In the genomic region with DNA sequence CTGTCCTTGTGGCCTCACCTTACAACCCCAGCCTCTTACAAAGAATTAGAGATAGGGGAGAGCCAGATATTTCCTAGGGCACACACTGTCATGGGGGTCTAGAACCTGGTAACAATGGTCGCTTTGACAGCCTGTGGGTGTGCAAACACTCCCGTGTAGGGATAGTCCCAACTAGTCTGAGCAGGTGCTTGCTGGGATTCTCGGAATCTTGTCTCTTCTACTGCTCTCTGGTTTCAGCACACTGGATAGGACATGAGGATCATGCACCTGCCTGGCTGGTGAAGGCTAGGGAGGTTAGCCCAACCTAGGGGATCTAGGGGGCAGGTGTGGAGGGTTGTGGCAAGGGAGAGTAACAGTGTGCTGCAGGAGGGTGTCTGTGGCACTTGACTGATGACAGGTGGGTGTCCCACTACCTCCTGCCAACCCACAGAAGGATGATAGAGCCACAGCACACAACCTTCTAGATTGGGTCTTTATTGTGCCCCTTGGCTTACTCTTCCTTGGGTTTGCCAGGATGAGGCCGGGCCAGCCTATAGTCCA, we compare ENCODE assay signal across 9 mouse cellular contexts. TPM values are rescaled to one million over a fixed set of nuclear protein-coding genes. Genes with fewer than 3 reads are reported as not detected.
DNase-seq lines count a peak whose midpoint lies in the region; ATAC-seq lines count a peak whose summit lies in the region.
"Had no signal": no experiment of that assay in that cellular context is flagged by ENCODE, and none has a peak within 500 bp of the region (broad histone marks: within the 10 kb centered on the region; RNA-seq: fewer than 3 reads in every experiment).

No protein-coding gene starts in this region.

- H3K27me3 ChIP-seq in kidney, embryonic 16.5 days (ENCODE audit: insufficient read depth, low read length): no peaks in the 10 kb centered on the region
- H3K27me3 ChIP-seq in forebrain, embryonic 12.5 days: no peaks in the 10 kb centered on the region
- H3K27me3 ChIP-seq in limb, embryonic 11.5 days (ENCODE audit: control insufficient read depth, insufficient read depth, low read length): no peaks in the 10 kb centered on the region
- H3K27me3 ChIP-seq in neural tube, embryonic 15.5 days (replicated peaks): no peaks in the 10 kb centered on the region

- no peak overlapping the region for H3K4me3 ChIP-seq in kidney, embryonic 16.5 days (ENCODE audit: low read length)
- H3K4me3 ChIP-seq in forebrain, embryonic 12.5 days (replicated peaks): no peak overlapping the region
- no peak overlapping the region for H3K4me3 ChIP-seq in limb, embryonic 11.5 days (ENCODE audit: low read depth, low read length)
- H3K4me3 ChIP-seq in neural tube, embryonic 15.5 days (replicated peaks): no peak overlapping the region

- no peaks in the 10 kb centered on the region for H3K9me3 ChIP-seq in kidney, embryonic 16.5 days (ENCODE audit: low read length)
- H3K9me3 ChIP-seq in forebrain, embryonic 12.5 days: peaks cover 6% of the 10 kb centered on the region
- no peaks in the 10 kb centered on the region; the same call in 1 of the 2 replicates for H3K9me3 ChIP-seq in limb, embryonic 11.5 days (ENCODE audit: control insufficient read depth, low read length)
- H3K9me3 ChIP-seq in neural tube, embryonic 15.5 days (replicated peaks): no peaks in the 10 kb centered on the region
- H3K9me3 ChIP-seq: liver, embryonic 15.5 days had no signal

- H3K9ac ChIP-seq in kidney, embryonic 16.5 days (replicated peaks; ENCODE audit: low read length): peak overlapping the region; percentile 83
- peak overlapping the region; percentile 47; the same call in 1 of the 2 replicates for H3K9ac ChIP-seq in forebrain, embryonic 12.5 days
- peak overlapping the region; percentile 2; the same call in 1 of the 2 replicates for H3K9ac ChIP-seq in limb, embryonic 11.5 days (ENCODE audit: low read length)
- H3K9ac ChIP-seq in neural tube, embryonic 15.5 days (replicated peaks): no peak overlapping the region

- 87% methylated on average over 4 of the region's 4 CpGs for WGBS in kidney, embryonic 16.5 days
- 70% methylated on average over 4 of the region's 4 CpGs for WGBS in forebrain, embryonic 12.5 days
- WGBS in limb, embryonic 11.5 days: 95% methylated on average over 4 of the region's 4 CpGs
- 81% methylated on average over 4 of the region's 4 CpGs for WGBS in neural tube, embryonic 15.5 days

- peaks cover 17% of the 10 kb centered on the region for H3K4me1 ChIP-seq in kidney, embryonic 16.5 days (ENCODE audit: insufficient read depth, low read length)
- peaks cover 44% of the 10 kb centered on the region for H3K4me1 ChIP-seq in forebrain, embryonic 12.5 days
- peaks cover 18% of the 10 kb centered on the region for H3K4me1 ChIP-seq in limb, embryonic 11.5 days (ENCODE audit: control insufficient read depth, insufficient read depth, low read length)
- peaks cover 19% of the 10 kb centered on the region for H3K4me1 ChIP-seq in neural tube, embryonic 15.5 days

- H3K4me2 ChIP-seq in kidney, embryonic 16.5 days (replicated peaks; ENCODE audit: low read depth, low read length): no peak overlapping the region
- H3K4me2 ChIP-seq in forebrain, embryonic 12.5 days: peak overlapping the region; percentile 34
- H3K4me2 ChIP-seq in limb, embryonic 11.5 days (ENCODE audit: low read depth, severe bottlenecking): no peak overlapping the region; the same call in 1 of the 2 replicates
- peak overlapping the region; percentile 46; the same call in 1 of the 2 replicates for H3K4me2 ChIP-seq in neural tube, embryonic 15.5 days

- no peaks in the 10 kb centered on the region for H3K36me3 ChIP-seq in kidney, embryonic 16.5 days (ENCODE audit: insufficient read depth, low read length)
- H3K36me3 ChIP-seq in forebrain, embryonic 12.5 days (replicated peaks): no peaks in the 10 kb centered on the region
- no peaks in the 10 kb centered on the region for H3K36me3 ChIP-seq in limb, embryonic 11.5 days (ENCODE audit: control insufficient read depth, insufficient read depth, low read length)
- H3K36me3 ChIP-seq in neural tube, embryonic 15.5 days: no peaks in the 10 kb centered on the region
- H3K36me3 ChIP-seq: liver, embryonic 15.5 days had no signal

- DNase-seq in kidney, adult 9 months: no peak
- DNase-seq in limb, embryonic 11.5 days (ENCODE audit: low spot score): no peak
- DNase-seq in adrenal gland, adult 8-10 months: no peak
- no peak for DNase-seq in lung, postnatal 25 days (ENCODE audit: low spot score)
- DNase-seq in kidney, adult 11 months: no peak

- H3K27ac ChIP-seq in kidney, embryonic 16.5 days (ENCODE audit: low read length): peak overlapping the region; percentile 93
- H3K27ac ChIP-seq in forebrain, embryonic 12.5 days: peak overlapping the region; percentile 99
- peak overlapping the region; percentile 98 for H3K27ac ChIP-seq in limb, embryonic 11.5 days (replicated peaks; ENCODE audit: low read depth, low read length)
- H3K27ac ChIP-seq in neural tube, embryonic 15.5 days (replicated peaks): peak overlapping the region; percentile 79

- ATAC-seq in kidney, embryonic 16.5 days (ENCODE audit: low FRiP score, low TSS enrichment): peak; percentile 21; the same call in 1 of the 2 replicates
- 0 out of 2 replicates have a peak, but pooled peaks have one; percentile 8 for ATAC-seq in forebrain, embryonic 12.5 days (ENCODE audit: low FRiP score)
- ATAC-seq in limb, embryonic 11.5 days (ENCODE audit: insufficient number of reproducible peaks, low FRiP score, low TSS enrichment, low read depth): no peak; the same call in 1 of the 2 replicates
- ATAC-seq in neural tube, embryonic 15.5 days (ENCODE audit: low FRiP score): no peak

RNA-seq across cellular contexts. Expression of a gene that starts 2.5 kb away (rescaled TPM):
- 0.27 and 0.30 TPM in 2 replicates for polyA plus RNA-seq in kidney, embryonic 16.5 days (2015; fragmentation: Nextera tagmentation; extraction: Ambion mirVana)
- polyA plus RNA-seq in forebrain, embryonic 12.5 days (2016; fragmentation: Nextera tagmentation; extraction: Ambion mirVana): 0.59 and 0.91 TPM in 2 replicates
- polyA plus RNA-seq in limb, embryonic 11.5 days (2014; fragmentation: Nextera tagmentation; extraction: Ambion mirVana): not detected in 2 replicates
- 0.59 TPM in 1 of 2 replicates, not detected in the other for polyA plus RNA-seq in neural tube, embryonic 15.5 days (2015; fragmentation: Nextera tagmentation; extraction: Ambion mirVana)
- total RNA-seq in adrenal gland, adult 8-10 months (2022): 1 to 10 TPM in 1 of 4 experiments, under 1 TPM in 1, not detected in 2; 0.84 to 1.9 TPM

Comparison
In these comparisons a context has a peak if more than half of its experiments do, and no peak if none do; other contexts are left out.
1. ATAC-seq: peak in kidney, embryonic 16.5 days (single experiment) and forebrain, embryonic 12.5 days (single experiment); none in limb, embryonic 11.5 days (single experiment) and neural tube, embryonic 15.5 days (single experiment).
2. H3K4me2 ChIP-seq: peak in forebrain, embryonic 12.5 days (single experiment) and neural tube, embryonic 15.5 days (single experiment); none in kidney, embryonic 16.5 days (single experiment) and limb, embryonic 11.5 days (single experiment).
3. Peak in every context shown above with its lines, with median percentiles within 50 percentile points of each other: H3K27ac ChIP-seq.